8 mouse cellular contexts compared by ENCODE assay signal in genomic region chr6:48772030-48772429, GRCm38 (mm10). TPM values are rescaled to one million over a fixed set of nuclear protein-coding genes. Genes with fewer than 3 reads are reported as not detected.
A peak's percentile ranks its signal among the peaks of the same experiment; 100 is the strongest.
DNase-seq lines count a peak whose midpoint lies in the region; ATAC-seq and TF ChIP-seq lines count a peak whose summit lies in the region.

No protein-coding gene starts in this region.

- no peaks in the 10 kb centered on the region for H3K9me3 ChIP-seq in intestine, embryonic 15.5 days
- H3K9me3 ChIP-seq in midbrain, embryonic 13.5 days = no peaks in the 10 kb centered on the region

- no peak for DNase-seq in Patski (ENCODE audit: low read depth, low spot score)
- peak; percentile 58 for DNase-seq in cerebellum, adult 9-10 months
- peak; percentile 70 to 71 for DNase-seq in frontal cortex, postnatal 25 days (ENCODE audit: low spot score in 2 of 2)
- peak; percentile 69 to 86 for DNase-seq in left cerebral cortex, postnatal 14 days (ENCODE audit: low spot score in 2 of 2)
- peak; percentile 55 for DNase-seq in spleen, adult 12 weeks (ENCODE audit: low spot score)

- TF ChIP-seq CTCF in Patski (IDR thresholded peaks at IDR 0.05) = peak; percentile 92

- in situ Hi-C loops in Patski (cut with MboI; ENCODE audit: low pct_unique_long_range_greater_than_20kb) = loop anchor here (5.0 to 25.0 kb wide), 2 partner anchors 125 to 585 kb away; partner anchors contain the start of gene Gimap8

- H3K27ac ChIP-seq in intestine, embryonic 15.5 days = no peak overlapping the region
- H3K27ac ChIP-seq in midbrain, embryonic 13.5 days = no peak overlapping the region

- H3K4me1 ChIP-seq in intestine, embryonic 15.5 days (replicated peaks) = peaks cover 5% of the 10 kb centered on the region
- no peaks in the 10 kb centered on the region for H3K4me1 ChIP-seq in midbrain, embryonic 13.5 days (replicated peaks)

- no peaks in the 10 kb centered on the region for H3K27me3 ChIP-seq in Patski
- no peaks in the 10 kb centered on the region for H3K27me3 ChIP-seq in intestine, embryonic 15.5 days (replicated peaks)
- H3K27me3 ChIP-seq in midbrain, embryonic 13.5 days = no peaks in the 10 kb centered on the region

- H3K9ac ChIP-seq in intestine, embryonic 15.5 days = no peak overlapping the region
- H3K9ac ChIP-seq in midbrain, embryonic 13.5 days (replicated peaks) = no peak overlapping the region

- H3K4me2 ChIP-seq in intestine, embryonic 15.5 days (replicated peaks) = no peak overlapping the region
- no peak overlapping the region for H3K4me2 ChIP-seq in midbrain, embryonic 13.5 days (replicated peaks)

- POLR2A ChIA-PET in Patski (lab: Charles Lee) = interaction anchor here (0.5 to 0.9 kb wide), 2 partner anchors 113 to 128 kb away, joined by 3 read pairs; no protein-coding TSS in a partner anchor

- CTCF ChIA-PET in Patski (lab: Charles Lee) = interaction anchor here (0.7 to 4.8 kb wide), 18 partner anchors 10 to 192 kb away, joined by 3 to 66 read pairs (median 4); partner anchors contain the start of genes Gimap8, Tmem176b and Zfp775

- 8% methylated on average over 8 of the region's 8 CpGs for WGBS in intestine, embryonic 15.5 days
- 11% methylated on average over 8 of the region's 8 CpGs for WGBS in midbrain, embryonic 13.5 days

- H3K4me3 ChIP-seq in intestine, embryonic 15.5 days (replicated peaks) = no peak overlapping the region
- H3K4me3 ChIP-seq in midbrain, embryonic 13.5 days (replicated peaks) = no peak overlapping the region

- ATAC-seq in Patski = peak; percentile 57
- peak; percentile 62; the same call in 1 of the 2 replicates for ATAC-seq in intestine, embryonic 15.5 days
- peak; percentile 56; the same call in 1 of the 2 replicates for ATAC-seq in midbrain, embryonic 13.5 days
- ATAC-seq in erythroblast, adult 5-6 weeks (replicated peaks; ENCODE audit: low FRiP score, poor library complexity, severe bottlenecking) = no peak

- intact Hi-C loops in left cerebral cortex, postnatal 14 days (cut with DNase I) = loop anchor here (1.0 to 10.0 kb wide), 2 partner anchors 127 to 597 kb away; no protein-coding TSS in a partner anchor

- H3K36me3 ChIP-seq in intestine, embryonic 15.5 days = no peaks in the 10 kb centered on the region
- H3K36me3 ChIP-seq in midbrain, embryonic 13.5 days = no peaks in the 10 kb centered on the region

RNA-seq across cellular contexts. Expression of gene Gimap3, which starts 1.4 kb away (rescaled TPM):
- not detected for polyA plus RNA-seq in Patski (2021)
- polyA plus RNA-seq in intestine, embryonic 15.5 days (2015; fragmentation: Nextera tagmentation; extraction: Ambion mirVana) = 0.15 and 0.20 TPM in 2 replicates
- total RNA-seq in left cerebral cortex, postnatal 14 days (2021) = not detected
- not detected in 2 replicates for polyA plus RNA-seq in midbrain, embryonic 13.5 days (2015; fragmentation: Nextera tagmentation; extraction: Ambion mirVana)
- total RNA-seq in erythroblast, adult 5-6 weeks (2015; ENCODE audit: low replicate concordance) = 2.1 TPM in 1 of 2 replicates, not detected in the other
- total RNA-seq in erythroblast, adult 5-6 weeks (2017; ENCODE audit: low replicate concordance) = 1.1 and 2.0 TPM in 2 replicates

RNA-seq across cellular contexts. Expression of gene Gimap5, which starts 26.0 kb away (rescaled TPM):
- polyA plus RNA-seq in Patski (2021) = not detected
- 10.5 and 10.9 TPM in 2 replicates for polyA plus RNA-seq in intestine, embryonic 15.5 days (2015; fragmentation: Nextera tagmentation; extraction: Ambion mirVana)
- total RNA-seq in left cerebral cortex, postnatal 14 days (2021) = 1 to 10 TPM in 1 of 2 experiments, under 1 TPM in 1; 0.77 to 1.5 TPM
- polyA plus RNA-seq in midbrain, embryonic 13.5 days (2015; fragmentation: Nextera tagmentation; extraction: Ambion mirVana) = 0.94 and 0.98 TPM in 2 replicates
- 4.4 TPM in 1 of 2 replicates, not detected in the other for total RNA-seq in erythroblast, adult 5-6 weeks (2015; ENCODE audit: low replicate concordance)
- total RNA-seq in erythroblast, adult 5-6 weeks (2017; ENCODE audit: low replicate concordance) = 2.6 and 6.8 TPM in 2 replicates

RNA-seq across cellular contexts. Expression of gene Gimap1, which starts 33.2 kb away (rescaled TPM):
- polyA plus RNA-seq in Patski (2021) = 0.04 TPM
- polyA plus RNA-seq in intestine, embryonic 15.5 days (2015; fragmentation: Nextera tagmentation; extraction: Ambion mirVana) = 31.0 and 34.9 TPM in 2 replicates
- 1 to 10 TPM; 2.2 TPM for total RNA-seq in left cerebral cortex, postnatal 14 days (2021)
- 3.0 and 5.2 TPM in 2 replicates for polyA plus RNA-seq in midbrain, embryonic 13.5 days (2015; fragmentation: Nextera tagmentation; extraction: Ambion mirVana)
- total RNA-seq in erythroblast, adult 5-6 weeks (2015; ENCODE audit: low replicate concordance) = 5.0 TPM in 1 of 2 replicates, not detected in the other
- 0.17 and 1.1 TPM in 2 replicates for total RNA-seq in erythroblast, adult 5-6 weeks (2017; ENCODE audit: low replicate concordance)

RNA-seq across cellular contexts. Expression of gene Gimap7, which starts 53.6 kb away (rescaled TPM):
- not detected for polyA plus RNA-seq in Patski (2021)
- 0.18 and 0.30 TPM in 2 replicates for polyA plus RNA-seq in intestine, embryonic 15.5 days (2015; fragmentation: Nextera tagmentation; extraction: Ambion mirVana)
- not detected for total RNA-seq in left cerebral cortex, postnatal 14 days (2021)
- not detected in 2 replicates for polyA plus RNA-seq in midbrain, embryonic 13.5 days (2015; fragmentation: Nextera tagmentation; extraction: Ambion mirVana)
- total RNA-seq in erythroblast, adult 5-6 weeks (2015; ENCODE audit: low replicate concordance) = not detected in 2 replicates
- total RNA-seq in erythroblast, adult 5-6 weeks (2017; ENCODE audit: low replicate concordance) = 2.6 TPM in 1 of 2 replicates, not detected in the other

RNA-seq across cellular contexts. Expression of gene Gm28053, which starts 53.6 kb away (rescaled TPM):
- polyA plus RNA-seq in Patski (2021) = not detected
- polyA plus RNA-seq in intestine, embryonic 15.5 days (2015; fragmentation: Nextera tagmentation; extraction: Ambion mirVana) = 5.6 and 5.7 TPM in 2 replicates
- total RNA-seq in left cerebral cortex, postnatal 14 days (2021) = 1 to 10 TPM in 1 of 2 experiments, not detected in 1; 1.4 TPM
- polyA plus RNA-seq in midbrain, embryonic 13.5 days (2015; fragmentation: Nextera tagmentation; extraction: Ambion mirVana) = not detected in 2 replicates
- not detected in 2 replicates for total RNA-seq in erythroblast, adult 5-6 weeks (2015; ENCODE audit: low replicate concordance)
- 1.8 TPM in 1 of 2 replicates, not detected in the other for total RNA-seq in erythroblast, adult 5-6 weeks (2017; ENCODE audit: low replicate concordance)
